Mouse (Mus musculus): Measurements from ENCODE around the gene Sptan1. TPM values are rescaled to one million over a fixed set of nuclear protein-coding genes. Genes with fewer than 3 reads are reported as not detected.
"Not testable (repeated sequence)": the region's sequence is repeated elsewhere in the genome, so short reads cannot be mapped to it uniquely, and the experiment has no call there.

Gene Sptan1
- polyA plus RNA-seq, 1 experiment from 2014 or later = 196 TPM

DNA sequence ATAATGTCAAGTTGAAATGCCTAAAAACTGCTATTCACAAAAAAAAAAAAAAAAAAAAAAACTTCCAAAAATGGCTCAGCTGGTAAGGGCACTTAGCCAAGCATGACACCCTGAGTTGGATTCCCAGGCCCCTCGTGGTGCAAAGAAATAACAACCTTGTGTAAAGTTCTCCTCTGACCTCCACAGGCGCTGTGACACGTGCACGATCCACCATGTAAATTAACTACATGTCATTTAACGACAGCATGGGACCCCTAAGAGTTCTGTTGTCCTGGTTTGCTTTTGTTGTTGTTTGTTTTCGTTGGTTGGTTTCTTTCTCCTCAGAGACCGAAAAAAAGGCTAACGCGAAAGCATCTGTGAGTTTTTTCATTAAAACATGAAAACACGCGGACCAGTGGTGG is 82.7 kb downstream of the Sptan1 start:
- ATAC-seq (ENCODE audit: insufficient read depth, low FRiP score, low TSS enrichment) (no peak), DNase-seq (ENCODE audit: low spot score) (no peak)
- H3K27me3 ChIP-seq (ENCODE audit: control insufficient read depth, insufficient read depth, low read length) = no peaks in the 10 kb centered on the region
- 65% methylated on average over 11 of the region's 11 CpGs for WGBS
- peak overlapping the region; percentile 44 for H3K4me3 ChIP-seq (ENCODE audit: low read depth, low read length)
- H3K4me1 ChIP-seq (ENCODE audit: control insufficient read depth, insufficient read depth, low read length) = no peaks in the 10 kb centered on the region
- H3K9ac ChIP-seq (ENCODE audit: low read length) = peak overlapping the region; percentile 52
- H3K9me3 ChIP-seq (ENCODE audit: control insufficient read depth, low read length) = no peaks in the 10 kb centered on the region
- no peaks in the 10 kb centered on the region for H3K36me3 ChIP-seq (ENCODE audit: control insufficient read depth, insufficient read depth, low read length)
- peak overlapping the region; percentile 53 for H3K4me2 ChIP-seq (ENCODE audit: low read depth)
- H3K27ac ChIP-seq (ENCODE audit: low read depth, low read length) = peak overlapping the region; percentile 72

- 1% methylated on average over 54 of the region's 54 CpGs for WGBS
- Histone ChIP-seq H3K36me3 (ENCODE audit: control insufficient read depth, insufficient read depth, low read length) (no peaks in the 10 kb centered on the region), H3K27ac (ENCODE audit: low read depth, low read length) (peak within 1 kb of the TSS; percentile 72), H3K9ac (ENCODE audit: low read length) (peak within 1 kb of the TSS; percentile 52), H3K4me1 (ENCODE audit: control insufficient read depth, insufficient read depth, low read length) (no peaks in the 10 kb centered on the region), H3K4me3 (ENCODE audit: low read depth, low read length) (peak within 1 kb of the TSS; percentile 44), H3K9me3 (ENCODE audit: control insufficient read depth, low read length) (no peaks in the 10 kb centered on the region), H3K27me3 (ENCODE audit: control insufficient read depth, insufficient read depth, low read length) (no peaks in the 10 kb centered on the region), H3K4me2 (ENCODE audit: low read depth) (peak within 1 kb of the TSS; percentile 53)
- ATAC-seq (ENCODE audit: insufficient read depth, low FRiP score, low TSS enrichment) (peak; percentile 86), DNase-seq (ENCODE audit: low spot score) (peak; percentile 98)
These were observed 83.5 kb downstream of the Sptan1 start, which contains the start of gene Wdr34 for GRCm38 (mm10) chr2:30048699-30049388. Gene Wdr34, minus strand, starts transcription at chr2:30048881.

GRCm38 (mm10) chr2:30049831-30050230 is 84.5 kb downstream of the Sptan1 start:
- DNase-seq (ENCODE audit: low spot score) (no peak), ATAC-seq (ENCODE audit: insufficient read depth, low FRiP score, low TSS enrichment) (no peak)
- no peaks in the 10 kb centered on the region for H3K4me1 ChIP-seq (ENCODE audit: control insufficient read depth, insufficient read depth, low read length)
- no peak overlapping the region for H3K4me3 ChIP-seq (ENCODE audit: low read depth, low read length)
- WGBS = 91% methylated on average over 3 of the region's 3 CpGs
- no peak overlapping the region for H3K4me2 ChIP-seq (ENCODE audit: low read depth)
- no peaks in the 10 kb centered on the region for H3K9me3 ChIP-seq (ENCODE audit: control insufficient read depth, low read length)
- no peaks in the 10 kb centered on the region for H3K36me3 ChIP-seq (ENCODE audit: control insufficient read depth, insufficient read depth, low read length)
- H3K27ac ChIP-seq (ENCODE audit: low read depth, low read length) = no peak overlapping the region
- H3K27me3 ChIP-seq (ENCODE audit: control insufficient read depth, insufficient read depth, low read length) = no peaks in the 10 kb centered on the region
- H3K9ac ChIP-seq (ENCODE audit: low read length) = no peak overlapping the region

- Histone ChIP-seq H3K9me3 (ENCODE audit: control insufficient read depth, low read length) (no peaks in the 10 kb centered on the region), H3K4me1 (ENCODE audit: control insufficient read depth, insufficient read depth, low read length) (no peaks in the 10 kb centered on the region), H3K36me3 (ENCODE audit: control insufficient read depth, insufficient read depth, low read length) (no peaks in the 10 kb centered on the region), H3K9ac (ENCODE audit: low read length) (no peak overlapping the region), H3K27ac (ENCODE audit: low read depth, low read length) (no peak overlapping the region), H3K4me3 (ENCODE audit: low read depth, low read length) (no peak overlapping the region), H3K27me3 (ENCODE audit: control insufficient read depth, insufficient read depth, low read length) (no peaks in the 10 kb centered on the region), H3K4me2 (ENCODE audit: low read depth) (no peak overlapping the region)
- no peak for DNase-seq (ENCODE audit: low spot score)
- WGBS = 48% methylated on average over 6 of the region's 6 CpGs
- ATAC-seq (ENCODE audit: insufficient read depth, low FRiP score, low TSS enrichment) = no peak
These were observed 86.8 kb downstream of the Sptan1 start for GRCm38 (mm10) chr2:30051992-30052761.

GRCm38 (mm10) chr2:30055310-30055709 is 90.0 kb downstream of the Sptan1 start:
- 92% methylated on average over 3 of the region's 3 CpGs for WGBS
- H3K9ac ChIP-seq (ENCODE audit: low read length); H3K4me1 ChIP-seq (ENCODE audit: control insufficient read depth, insufficient read depth, low read length); H3K4me2 ChIP-seq (ENCODE audit: low read depth); H3K27ac ChIP-seq (ENCODE audit: low read depth, low read length); H3K27me3 ChIP-seq (ENCODE audit: control insufficient read depth, insufficient read depth, low read length); H3K9me3 ChIP-seq (ENCODE audit: control insufficient read depth, low read length); H3K36me3 ChIP-seq (ENCODE audit: control insufficient read depth, insufficient read depth, low read length); ATAC-seq (ENCODE audit: insufficient read depth, low FRiP score, low TSS enrichment); H3K4me3 ChIP-seq (ENCODE audit: low read depth, low read length); DNase-seq (ENCODE audit: low spot score): not testable (repeated sequence)

DNA sequence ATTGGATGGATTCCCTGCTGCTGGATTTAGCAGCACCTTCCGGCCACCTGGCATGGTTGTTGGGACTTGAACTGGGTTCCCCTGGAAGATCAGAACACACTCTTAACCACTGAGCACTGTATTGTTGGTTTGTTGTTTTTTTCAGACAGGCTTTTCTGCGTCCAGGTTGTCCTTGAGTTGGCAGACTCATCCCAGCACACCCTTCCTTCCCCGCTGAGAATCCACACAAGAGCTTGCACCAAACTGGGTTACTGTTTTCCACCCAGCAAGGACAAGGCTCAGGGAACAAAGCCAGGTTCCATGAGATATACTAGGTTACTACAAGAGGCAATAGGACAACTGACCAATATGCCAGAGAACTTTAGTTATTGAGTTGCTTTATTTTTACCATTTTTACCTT is 91.4 kb downstream of the Sptan1 start:
- Histone ChIP-seq H3K4me2 (ENCODE audit: low read depth) (no peak overlapping the region), H3K4me3 (ENCODE audit: low read depth, low read length) (no peak overlapping the region), H3K27me3 (ENCODE audit: control insufficient read depth, insufficient read depth, low read length) (no peaks in the 10 kb centered on the region), H3K27ac (ENCODE audit: low read depth, low read length) (no peak overlapping the region), H3K36me3 (ENCODE audit: control insufficient read depth, insufficient read depth, low read length) (no peaks in the 10 kb centered on the region), H3K9me3 (ENCODE audit: control insufficient read depth, low read length) (no peaks in the 10 kb centered on the region), H3K9ac (ENCODE audit: low read length) (no peak overlapping the region), H3K4me1 (ENCODE audit: control insufficient read depth, insufficient read depth, low read length) (no peaks in the 10 kb centered on the region)
- ATAC-seq (ENCODE audit: insufficient read depth, low FRiP score, low TSS enrichment) (no peak), DNase-seq (ENCODE audit: low spot score) (no peak)
- WGBS = 80% methylated on average over 3 of the region's 3 CpGs

GRCm38 (mm10) chr2:30057223-30057904 is 92.0 kb downstream of the Sptan1 start, which contains the start of gene Set:
Gene Set, plus strand, starts transcription at chr2:30057378.
- Histone ChIP-seq H3K9me3 (ENCODE audit: control insufficient read depth, low read length) (no peaks in the 10 kb centered on the region), H3K27ac (ENCODE audit: low read depth, low read length) (no peak within 1 kb of the TSS), H3K36me3 (ENCODE audit: control insufficient read depth, insufficient read depth, low read length) (no peaks in the 10 kb centered on the region), H3K9ac (ENCODE audit: low read length) (no peak within 1 kb of the TSS), H3K27me3 (ENCODE audit: control insufficient read depth, insufficient read depth, low read length) (no peaks in the 10 kb centered on the region), H3K4me1 (ENCODE audit: control insufficient read depth, insufficient read depth, low read length) (no peaks in the 10 kb centered on the region), H3K4me3 (ENCODE audit: low read depth, low read length) (no peak within 1 kb of the TSS), H3K4me2 (ENCODE audit: low read depth) (no peak within 1 kb of the TSS)
- ATAC-seq (ENCODE audit: insufficient read depth, low FRiP score, low TSS enrichment) = no peak
- peak; percentile 41 for DNase-seq (ENCODE audit: low spot score)
- WGBS = 47% methylated on average over 12 of the region's 12 CpGs

DNA sequence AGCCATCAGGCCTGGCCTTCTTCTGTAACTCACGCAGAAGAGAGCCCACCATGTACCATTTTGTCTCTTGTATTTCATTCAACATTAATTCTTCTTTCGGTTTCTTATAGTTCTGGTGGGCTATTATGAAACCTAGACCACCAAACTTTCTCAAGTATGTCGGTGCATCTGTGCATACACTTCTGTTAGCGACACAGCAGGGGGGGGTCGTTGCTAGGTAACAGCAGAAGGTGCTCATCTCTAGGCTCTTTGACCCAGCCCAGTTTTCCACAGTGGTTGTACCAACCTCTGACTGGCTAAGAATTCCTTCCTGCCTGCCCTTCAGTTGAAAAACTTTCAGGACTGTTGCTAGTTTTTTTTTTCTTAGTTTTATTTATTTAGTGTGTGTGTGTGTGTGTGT is 93.1 kb downstream of the Sptan1 start:
- ATAC-seq (ENCODE audit: insufficient read depth, low FRiP score, low TSS enrichment) (no peak), DNase-seq (ENCODE audit: low spot score) (peak; percentile 41)
- WGBS = 39% methylated on average over 5 of the region's 5 CpGs
- Histone ChIP-seq H3K9me3 (ENCODE audit: control insufficient read depth, low read length) (no peaks in the 10 kb centered on the region), H3K4me3 (ENCODE audit: low read depth, low read length) (no peak overlapping the region), H3K4me1 (ENCODE audit: control insufficient read depth, insufficient read depth, low read length) (peaks cover 5% of the 10 kb centered on the region), H3K9ac (ENCODE audit: low read length) (no peak overlapping the region), H3K4me2 (ENCODE audit: low read depth) (no peak overlapping the region), H3K27ac (ENCODE audit: low read depth, low read length) (no peak overlapping the region), H3K27me3 (ENCODE audit: control insufficient read depth, insufficient read depth, low read length) (no peaks in the 10 kb centered on the region), H3K36me3 (ENCODE audit: control insufficient read depth, insufficient read depth, low read length) (no peaks in the 10 kb centered on the region)
